Mouse (Mus musculus) kidney, postnatal 0 days (tissue): ENCODE measurements around the gene Cyp2b19. TPM values are rescaled to one million over a fixed set of nuclear protein-coding genes. Genes with fewer than 3 reads are reported as not detected.
"Not testable (repeated sequence)": the region's sequence is repeated elsewhere in the genome, so short reads cannot be mapped to it uniquely, and the experiment has no call there.

ENCODE experiments used
- ATAC-seq: fragments of 200-750 bp; cut with Nextera tagmentation; replicated peaks from 2 replicates; pipeline ENCODE4 v1.8.0; 2017; ENCODE audit warnings: low read depth, moderate number of reproducible peaks, moderate TSS enrichment, moderate library complexity; ENCODE audit not compliant: low FRiP score
- DNase-seq: peaks from one replicate; pipeline ENCODE4 v3.0.0-alpha.2; 2016; ENCODE audit warnings: low spot score
- H3K27ac ChIP-seq: fragments of 300-500 bp; sonication (generic); 2 replicates; pipeline ENCODE4 v1.5.1; 2014; ENCODE audit warnings: mild to moderate bottlenecking
- H3K27me3 ChIP-seq: fragments of 300-500 bp; sonication (generic); 2 replicates; pipeline ENCODE4 v1.6.1; 2014; ENCODE audit warnings: low read length, mixed read lengths; ENCODE audit not compliant: insufficient read depth
- H3K36me3 ChIP-seq: fragments of 300-500 bp; sonication (generic); 2 replicates; pipeline ENCODE4 v1.6.1; 2014; ENCODE audit warnings: low read length, mixed read lengths; ENCODE audit not compliant: insufficient read depth
- H3K4me1 ChIP-seq: fragments of 300-500 bp; sonication (generic); replicated peaks from 2 replicates; pipeline ENCODE4 v1.6.1; 2014; ENCODE audit warnings: antibody characterized with exemption, low read length, mixed read lengths; ENCODE audit not compliant: insufficient read depth
- H3K4me2 ChIP-seq: fragments of 300-500 bp; sonication (generic); 2 replicates; pipeline ENCODE4 v1.6.1; 2014; ENCODE audit warnings: mild to moderate bottlenecking, low read length, moderate library complexity, mixed read lengths
- H3K4me3 ChIP-seq: fragments of 300-500 bp; sonication (generic); replicated peaks from 2 replicates; pipeline ENCODE4 v1.5.1; 2014; ENCODE audit warnings: low read depth, low read length
- H3K9ac ChIP-seq: fragments of 300-500 bp; sonication (generic); 2 replicates; pipeline ENCODE4 v1.6.1; 2014; ENCODE audit warnings: low read depth, low read length
- H3K9me3 ChIP-seq: fragments of 300-500 bp; sonication (generic); replicated peaks from 2 replicates; pipeline ENCODE4 v1.6.1; 2016; ENCODE audit warnings: low read length, inconsistent platforms, mixed read lengths
- CTCF ChIP-seq: IDR thresholded peaks from 2 replicates; pipeline ENCODE4 v1.5.1; 2016; ENCODE audit warnings: antibody characterized with exemption, low read depth, mild to moderate bottlenecking, moderate library complexity
- WGBS: fragments of 180-500 bp; shearing (Covaris S2); extraction: QIAGEN DNeasy Blood & Tissue Kit; methylation state at CpG from one replicate; pipeline ENCODE4 v1.1.7; 2014; 5-methylcytosine and 5-hydroxymethylcytosine counted together
- polyA plus RNA-seq: library from polyadenylated mRNA; unstranded; fragments of >200 nt; fragmentation: Nextera tagmentation; extraction: Ambion mirVana; gene quantifications from 2 replicates; pipeline ENCODE4 v1.2.1, GENCODE M21; 2015

The Cyp2b19 gene
- polyA plus RNA-seq, 1 experiment from 2014 or later: not detected

DNA sequence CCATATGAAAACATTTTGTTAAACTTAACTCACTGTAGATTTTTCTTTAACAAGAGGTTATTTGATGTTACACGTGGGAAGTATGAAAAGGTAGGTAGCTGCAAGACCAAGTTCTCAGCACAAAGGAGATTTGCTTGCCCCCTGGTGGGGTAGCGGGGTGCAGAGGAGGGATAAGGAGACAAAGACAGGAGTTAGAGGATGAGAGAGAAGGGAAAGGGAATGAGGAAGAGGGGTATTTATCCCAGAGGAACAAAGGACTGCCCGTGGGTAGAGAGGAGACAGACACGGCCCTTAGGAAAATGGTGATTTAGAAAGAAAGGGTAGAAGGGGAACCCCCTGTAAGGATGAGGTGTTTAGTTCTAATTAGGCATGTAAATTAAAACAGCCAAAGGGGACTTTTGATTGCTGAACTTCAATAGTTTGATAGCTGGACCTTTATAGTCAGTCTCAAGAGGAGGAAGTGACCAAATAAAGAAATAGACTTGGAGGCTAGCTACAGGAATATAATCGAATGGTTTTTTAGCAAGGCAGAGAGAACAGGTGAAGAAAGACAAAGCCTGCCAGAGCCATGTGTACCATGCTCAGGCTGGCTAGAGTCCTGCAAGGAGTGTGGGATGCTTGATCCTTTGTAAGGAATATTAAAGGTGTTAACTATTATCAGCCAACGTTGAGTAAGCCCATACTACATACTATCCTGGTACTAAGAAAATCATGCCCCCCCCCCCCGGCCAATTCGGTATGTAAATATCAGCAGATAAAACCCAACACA is 24.2 kb downstream of the Cyp2b19 start:
- WGBS: 22% methylated on average over 8 of the region's 8 CpGs
- DNase-seq: no peak
- no peaks in the 10 kb centered on the region for H3K9me3 ChIP-seq
- no peak for ATAC-seq
- H3K36me3 ChIP-seq: no peaks in the 10 kb centered on the region
- H3K27ac ChIP-seq: no peak overlapping the region
- H3K27me3 ChIP-seq: no peaks in the 10 kb centered on the region
- H3K9ac ChIP-seq: no peak overlapping the region
- no peaks in the 10 kb centered on the region for H3K4me1 ChIP-seq
- H3K4me2 ChIP-seq: no peak overlapping the region
- TF ChIP-seq CTCF: no peak
- no peak overlapping the region for H3K4me3 ChIP-seq

DNA sequence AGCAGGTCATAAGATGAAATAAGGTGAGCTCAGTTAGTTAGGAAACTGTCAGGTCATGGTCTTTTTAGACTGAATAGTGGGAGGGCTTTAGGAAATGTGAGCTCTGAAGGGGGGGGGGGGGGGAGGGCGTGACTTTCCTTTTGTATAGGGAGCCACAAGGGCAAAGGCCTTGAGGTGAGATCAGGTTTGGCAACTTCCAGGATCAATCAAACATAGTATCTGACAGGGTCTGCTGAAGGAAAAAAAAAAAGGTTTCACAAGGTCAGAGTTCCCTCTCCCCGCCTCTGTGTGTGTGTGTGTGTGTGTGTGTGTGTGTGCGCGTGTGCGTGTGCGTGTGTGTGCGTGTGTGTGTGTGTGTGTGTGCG is 24.8 kb downstream of the Cyp2b19 start:
- no peak for ATAC-seq
- WGBS: 47% methylated on average over 8 of the region's 8 CpGs

DNA sequence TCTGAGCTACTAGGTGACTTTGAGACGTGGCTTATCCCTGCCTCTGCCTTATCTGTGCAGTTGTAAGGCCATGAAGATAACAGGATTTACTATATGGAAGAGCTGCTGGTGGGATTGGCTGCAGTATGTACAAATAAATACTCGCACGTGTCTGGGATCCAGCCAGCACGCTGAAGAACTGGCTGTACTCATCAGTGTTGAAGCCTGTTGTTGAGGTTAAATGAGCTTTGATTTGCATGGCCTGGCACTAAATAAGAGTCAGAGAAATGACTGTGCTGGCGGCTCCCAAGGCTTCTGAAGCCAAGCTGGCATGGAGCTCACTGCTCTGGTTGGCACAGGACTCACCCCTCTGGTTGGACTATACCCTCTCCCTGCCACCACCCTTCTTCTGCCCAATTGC is 26.2 kb downstream of the Cyp2b19 start:
- H3K4me3 ChIP-seq: no peak overlapping the region
- H3K27ac ChIP-seq: no peak overlapping the region
- WGBS: 74% methylated on average over 5 of the region's 5 CpGs
- no peak overlapping the region for H3K4me2 ChIP-seq
- no peaks in the 10 kb centered on the region for H3K36me3 ChIP-seq
- DNase-seq (no peak), ATAC-seq (no peak)
- no peaks in the 10 kb centered on the region for H3K27me3 ChIP-seq
- no peaks in the 10 kb centered on the region for H3K4me1 ChIP-seq
- H3K9me3 ChIP-seq: no peaks in the 10 kb centered on the region
- H3K9ac ChIP-seq: no peak overlapping the region
- TF ChIP-seq CTCF: no peak

More for the DNA sequence above, 24.8 kb downstream of the Cyp2b19 start:
- H3K27ac ChIP-seq: no peak overlapping the region
- H3K4me3 ChIP-seq: no peak overlapping the region
- H3K4me1 ChIP-seq: no peaks in the 10 kb centered on the region
- H3K9ac ChIP-seq: no peak overlapping the region
- no peaks in the 10 kb centered on the region for H3K36me3 ChIP-seq
- H3K27me3 ChIP-seq: no peaks in the 10 kb centered on the region
- H3K4me2 ChIP-seq: no peak overlapping the region
- no peak for TF ChIP-seq CTCF
- DNase-seq: no peak
- no peaks in the 10 kb centered on the region for H3K9me3 ChIP-seq

DNA sequence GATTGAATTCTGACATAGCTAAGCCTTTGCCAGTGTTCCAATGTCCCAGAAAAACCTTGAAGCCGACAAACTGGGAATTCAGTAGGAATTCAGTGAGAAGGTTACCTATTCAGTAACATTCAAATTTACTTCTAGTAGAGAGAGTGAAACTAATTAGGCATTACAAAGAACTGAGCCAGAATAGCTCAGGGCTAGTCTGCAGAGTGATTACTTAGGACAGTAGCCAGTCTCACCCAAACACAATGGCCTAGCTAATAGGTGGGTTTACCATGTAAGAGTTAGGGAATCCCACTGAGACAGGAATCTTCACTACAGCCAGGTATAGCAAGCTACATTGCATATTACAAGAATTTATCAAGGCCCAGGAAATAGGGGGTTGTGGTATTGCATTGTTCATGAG is 29.1 kb downstream of the Cyp2b19 start:
- H3K9me3 ChIP-seq, H3K4me2 ChIP-seq, H3K27ac ChIP-seq, H3K9ac ChIP-seq, H3K4me3 ChIP-seq, DNase-seq, H3K27me3 ChIP-seq, H3K36me3 ChIP-seq, ATAC-seq, H3K4me1 ChIP-seq: not testable (repeated sequence)
- WGBS: 47% methylated on average over 1 of the region's 1 CpGs

DNA sequence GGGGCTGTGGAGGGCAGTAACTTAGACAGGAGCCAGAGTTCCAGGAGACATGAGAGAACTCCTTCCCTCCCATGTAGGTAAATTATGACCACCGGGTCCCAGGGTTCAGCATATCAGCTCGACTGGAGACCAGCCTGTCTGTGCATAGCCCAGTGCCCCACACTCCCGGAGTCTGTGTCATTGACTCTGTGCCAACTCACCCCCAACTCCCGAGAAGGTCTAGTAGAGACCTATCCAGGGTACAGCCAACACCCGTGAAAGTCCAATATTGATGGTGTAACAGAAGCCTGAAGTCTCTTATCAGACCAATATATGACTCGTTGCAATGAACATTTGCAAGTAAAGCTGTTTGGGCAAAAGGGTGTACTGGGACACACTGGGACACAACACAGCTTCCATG is 33.0 kb downstream of the Cyp2b19 start:
- no peak for TF ChIP-seq CTCF
- H3K4me2 ChIP-seq: no peak overlapping the region
- H3K27me3 ChIP-seq: no peaks in the 10 kb centered on the region
- H3K9ac ChIP-seq: no peak overlapping the region
- H3K36me3 ChIP-seq: no peaks in the 10 kb centered on the region
- DNase-seq (no peak), ATAC-seq (no peak; the same call in 1 of the 2 replicates)
- no peaks in the 10 kb centered on the region for H3K9me3 ChIP-seq
- WGBS: 36% methylated on average over 6 of the region's 6 CpGs
- H3K27ac ChIP-seq: no peak overlapping the region
- H3K4me3 ChIP-seq: no peak overlapping the region
- H3K4me1 ChIP-seq: no peaks in the 10 kb centered on the region

DNA sequence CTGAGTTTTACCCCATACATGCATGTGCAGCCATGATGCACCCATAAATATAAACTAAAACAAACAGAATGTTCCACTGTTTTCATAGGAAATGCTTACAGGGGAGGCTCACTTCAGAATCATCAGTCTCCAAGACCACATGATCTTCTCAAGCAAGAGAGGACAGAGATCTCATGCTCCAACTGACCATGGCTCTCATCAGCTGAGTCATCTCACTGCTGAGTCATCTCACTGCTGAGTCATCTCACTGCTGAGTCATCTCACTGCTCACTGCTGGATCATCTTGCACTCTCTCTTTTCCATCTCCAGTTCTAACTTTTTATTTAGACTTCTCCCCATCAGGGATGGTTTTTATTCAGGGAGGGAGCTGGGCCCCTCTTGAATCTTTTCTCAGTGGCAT is 43.2 kb downstream of the Cyp2b19 start:
- H3K4me2 ChIP-seq: no peak overlapping the region
- no peak overlapping the region for H3K9ac ChIP-seq
- no peaks in the 10 kb centered on the region for H3K36me3 ChIP-seq
- H3K9me3 ChIP-seq: no peaks in the 10 kb centered on the region
- H3K4me1 ChIP-seq: no peaks in the 10 kb centered on the region
- H3K4me3 ChIP-seq: no peak overlapping the region
- H3K27ac ChIP-seq: no peak overlapping the region
- no peak for ATAC-seq
- TF ChIP-seq CTCF: no peak
- H3K27me3 ChIP-seq: no peaks in the 10 kb centered on the region
- no peak for DNase-seq

DNA sequence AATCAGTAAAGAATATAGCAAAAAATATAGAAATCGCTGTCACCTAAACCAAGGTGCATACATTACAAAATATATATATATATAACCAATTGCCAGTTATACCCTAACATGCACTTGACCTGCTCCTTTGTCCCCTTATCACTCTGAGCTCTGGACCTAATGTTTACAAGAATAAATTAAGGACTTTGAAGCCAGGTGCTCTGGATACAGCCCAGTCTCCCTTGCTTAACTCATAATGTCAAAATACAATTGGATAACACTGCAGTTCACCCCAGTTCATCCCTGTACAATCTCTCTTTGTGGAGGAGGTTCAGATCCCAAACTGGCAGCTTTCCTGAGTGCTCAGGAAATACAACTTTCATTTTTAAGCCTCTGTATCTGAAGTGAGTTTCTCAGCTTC is 44.1 kb downstream of the Cyp2b19 start:
- Histone ChIP-seq H3K9me3 (no peaks in the 10 kb centered on the region), H3K4me2 (no peak overlapping the region), H3K9ac (no peak overlapping the region), H3K4me3 (no peak overlapping the region), H3K4me1 (no peaks in the 10 kb centered on the region), H3K27me3 (no peaks in the 10 kb centered on the region), H3K27ac (no peak overlapping the region), H3K36me3 (no peaks in the 10 kb centered on the region)
- DNase-seq (no peak), ATAC-seq (no peak)
- WGBS: 94% methylated on average over 1 of the region's 1 CpGs
- TF ChIP-seq CTCF: no peak
